Mouse (Mus musculus) left cerebral cortex, postnatal 10 days (tissue): ENCODE data around the gene Tecpr2. TPM values are rescaled to one million over a fixed set of nuclear protein-coding genes. Genes with fewer than 3 reads are reported as not detected.
A peak's percentile ranks its signal among the peaks of the same experiment; 100 is the strongest.

ENCODE experiments used
- DNase-seq, 2 experiments: peaks; one replicate each; pipeline ENCODE4 v3.0.0; 2021 to 2022; ENCODE audit warnings: low spot score in 2 of 2, mixed read lengths in 1 of 2; ENCODE audit errors: extremely low spot score in 1 of 2
- intact Hi-C: fragments of 180-260 bp; cut with DNase I; formaldehyde crosslinking; loops from one replicate; pipeline ENCODE4 v1.15.1; 2025
- total RNA-seq, 2 experiments: library from RNA; stranded (reverse); gene quantifications; 2 replicates each; pipeline ENCODE4 v1.2.3; 2021

The Tecpr2 gene
- total RNA-seq, 2 experiments from 2014 or later = 35.1 to 36.2 TPM

GRCm38 (mm10) chr12:110932820-110933219 is 43.8 kb downstream of the Tecpr2 start:
- intact Hi-C loops = no loop called here
- DNase-seq = no peak

- intact Hi-C loops = loop anchor here (1.0 kb wide), 1 partner anchor 56 kb away; no protein-coding TSS in a partner anchor
Observed at GRCm38 (mm10) chr12:110935983-110936620, 47.0 kb downstream of the Tecpr2 start.

GRCm38 (mm10) chr12:110937496-110937895 is 48.4 kb downstream of the Tecpr2 start:
- DNase-seq = no peak
- intact Hi-C loops = no loop called here

More at GRCm38 (mm10) chr12:110935983-110936620, 47.0 kb downstream of the Tecpr2 start:
- peak; percentile 81 to 90 for DNase-seq

GRCm38 (mm10) chr12:110939385-110939784 is 50.3 kb downstream of the Tecpr2 start:
- intact Hi-C loops = no loop called here
- no peak for DNase-seq

- DNase-seq = no peak
- intact Hi-C loops = no loop called here
Observed at GRCm38 (mm10) chr12:110940869-110941268, 51.8 kb downstream of the Tecpr2 start.

- no peak for DNase-seq
- intact Hi-C loops = no loop called here
Observed at GRCm38 (mm10) chr12:110946216-110946615, 57.2 kb downstream of the Tecpr2 start.

- intact Hi-C loops = no loop called here
- no peak for DNase-seq
Observed at GRCm38 (mm10) chr12:110948082-110948909, 59.2 kb downstream of the Tecpr2 start.

GRCm38 (mm10) chr12:110948910-110949201 is 59.8 kb downstream of the Tecpr2 start:
- DNase-seq = no peak
- intact Hi-C loops = no loop called here

GRCm38 (mm10) chr12:110949410-110949809 is 60.3 kb downstream of the Tecpr2 start:
- intact Hi-C loops = no loop called here
- no peak for DNase-seq

- intact Hi-C loops = no loop called here
- DNase-seq = no peak
Observed at GRCm38 (mm10) chr12:110950151-110950550, 61.1 kb downstream of the Tecpr2 start.

GRCm38 (mm10) chr12:110951236-110951635 is 62.2 kb downstream of the Tecpr2 start:
- no peak for DNase-seq
- intact Hi-C loops = no loop called here

- intact Hi-C loops = no loop called here
- no peak for DNase-seq
Observed at GRCm38 (mm10) chr12:110952628-110953385, 63.7 kb downstream of the Tecpr2 start.

- DNase-seq = no peak
- intact Hi-C loops = no loop called here
Observed at GRCm38 (mm10) chr12:110953443-110953842, 64.4 kb downstream of the Tecpr2 start.

- DNase-seq = no peak
- intact Hi-C loops = no loop called here
Observed at GRCm38 (mm10) chr12:110953900-110954299, 64.8 kb downstream of the Tecpr2 start.

GRCm38 (mm10) chr12:110954351-110954991 is 65.4 kb downstream of the Tecpr2 start:
- intact Hi-C loops = no loop called here
- DNase-seq = no peak

GRCm38 (mm10) chr12:110961973-110962372 is 72.9 kb downstream of the Tecpr2 start:
- intact Hi-C loops = no loop called here
- no peak for DNase-seq

GRCm38 (mm10) chr12:110965500-110965899 is 76.4 kb downstream of the Tecpr2 start:
- DNase-seq = no peak
- intact Hi-C loops = no loop called here

GRCm38 (mm10) chr12:110966079-110966478 is 77.0 kb downstream of the Tecpr2 start:
- intact Hi-C loops = no loop called here
- DNase-seq = no peak

- DNase-seq = no peak
- intact Hi-C loops = no loop called here
Observed at GRCm38 (mm10) chr12:110967146-110967545, 78.1 kb downstream of the Tecpr2 start.
